Mouse (Mus musculus): Measurements from ENCODE around the gene Itm2c.

Itm2c gene

DNA sequence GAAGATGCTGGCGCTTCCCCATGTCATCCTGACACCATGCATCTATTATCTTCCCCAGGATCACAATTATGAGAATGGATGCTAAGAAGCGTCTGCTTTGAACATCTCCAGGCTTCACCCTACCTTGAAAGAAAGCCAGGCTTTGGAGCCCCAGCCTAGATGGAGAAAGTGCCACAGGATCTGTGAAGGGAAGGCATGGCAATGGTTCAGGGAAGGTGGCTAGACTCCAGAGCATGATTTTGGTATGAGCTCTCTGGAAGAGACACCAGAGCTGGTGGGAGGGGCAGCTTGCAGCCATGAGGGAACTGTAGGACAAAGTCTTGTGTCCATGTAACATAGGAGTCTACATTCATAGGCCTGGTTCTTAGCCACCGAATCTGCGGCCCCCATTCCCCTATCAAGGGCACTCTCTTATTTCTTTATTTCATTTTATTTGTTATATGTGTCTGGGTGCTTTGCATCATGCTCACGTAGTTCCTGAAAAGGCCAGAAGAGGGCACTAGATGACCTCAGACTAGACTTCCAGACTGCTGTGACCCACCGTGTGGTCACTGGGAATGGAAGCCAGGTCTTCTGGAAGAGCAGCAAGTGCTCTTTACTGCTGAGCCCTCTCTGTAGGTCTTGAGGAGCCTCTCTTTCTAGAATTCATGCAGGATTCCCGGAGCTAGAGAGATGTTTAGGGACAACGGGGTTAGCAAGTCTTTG, 41.2 kb downstream of the Itm2c start:
- DNase-seq, result no peak

DNA sequence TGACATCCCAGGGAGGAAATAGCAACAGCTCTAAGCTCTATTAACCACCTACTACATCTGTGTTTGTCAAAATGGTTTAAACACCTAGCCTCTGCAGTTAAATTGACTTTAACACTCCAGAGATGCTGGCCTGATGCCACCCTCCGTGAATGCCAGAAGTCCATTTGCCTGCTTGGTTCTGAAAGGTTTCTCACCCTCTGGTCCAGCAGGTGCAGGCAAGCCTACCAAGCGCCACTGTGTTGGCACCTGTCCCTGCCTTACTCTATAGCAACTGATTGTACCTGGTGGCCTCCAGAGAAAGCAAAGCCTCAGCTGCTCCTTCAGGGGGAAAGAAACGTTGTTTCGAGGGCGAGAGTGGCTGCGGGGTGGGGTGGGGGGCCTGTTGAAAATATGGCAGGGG, 42.2 kb downstream of the Itm2c start:
- DNase-seq, result no peak

GRCm38 (mm10) chr1:85937323-85937722, 43.2 kb downstream of the Itm2c start:
- no peak for DNase-seq

- no peak for DNase-seq
These were observed 48.2 kb downstream of the Itm2c start for GRCm38 (mm10) chr1:85942318-85942717.

DNA sequence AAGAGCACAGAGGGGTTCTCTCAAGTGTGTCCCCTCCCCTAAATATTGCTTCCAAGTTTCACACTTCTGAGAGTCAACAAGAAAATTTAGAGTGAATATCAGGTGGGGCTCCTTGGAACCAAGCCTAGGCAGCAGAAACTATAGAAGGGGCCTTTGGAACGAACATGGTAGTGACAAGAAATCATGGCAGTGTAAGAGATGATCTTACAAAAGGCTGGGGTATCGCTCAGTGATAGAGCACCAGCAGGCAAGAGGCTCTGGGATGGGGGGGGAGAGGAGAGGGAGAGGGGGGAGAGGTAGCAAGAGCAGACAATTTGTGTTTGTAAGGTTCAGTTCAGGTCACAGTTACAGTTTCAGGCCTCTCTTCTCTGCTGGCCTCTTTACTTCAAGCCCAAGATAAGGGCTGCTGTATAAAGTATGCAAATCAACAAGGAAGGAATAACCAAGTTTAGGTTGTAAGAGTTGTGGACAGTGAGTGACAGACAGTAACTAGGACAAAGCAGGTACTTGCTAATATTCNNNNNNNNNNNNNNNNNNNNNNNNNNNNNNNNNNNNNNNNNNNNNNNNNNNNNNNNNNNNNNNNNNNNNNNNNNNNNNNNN, 55.1 kb downstream of the Itm2c start:
- DNase-seq, result no peak

GRCm38 (mm10) chr1:85955150-85955549, 61.1 kb downstream of the Itm2c start:
- no peak for DNase-seq

- DNase-seq, result no peak
These were observed 63.2 kb downstream of the Itm2c start for GRCm38 (mm10) chr1:85957290-85957689.

- DNase-seq, result peak; percentile 51
These were observed 64.0 kb downstream of the Itm2c start for GRCm38 (mm10) chr1:85957942-85958619.
